ENCODE assay signal across 19 mouse cellular contexts in genomic region chr6:140854691-140855090, GRCm38 (mm10).
DNase-seq lines count a peak whose midpoint lies in the region; ATAC-seq lines count a peak whose summit lies in the region.
"Had no signal": no experiment of that assay in that cellular context is flagged by ENCODE, and none has a peak within 500 bp of the region (broad histone marks: within the 10 kb centered on the region; RNA-seq: fewer than 3 reads in every experiment).

No protein-coding gene starts in this region.

- H3K36me3 ChIP-seq in heart, embryonic 13.5 days: no peaks in the 10 kb centered on the region
- no peaks in the 10 kb centered on the region for H3K36me3 ChIP-seq in embryonic facial prominence, embryonic 10.5 days (replicated peaks)
- H3K36me3 ChIP-seq in hindbrain, embryonic 12.5 days: no peaks in the 10 kb centered on the region
- H3K36me3 ChIP-seq: embryonic facial prominence, embryonic 13.5 days had no signal

- H3K9ac ChIP-seq in heart, embryonic 13.5 days: no peak overlapping the region
- H3K9ac ChIP-seq in hindbrain, embryonic 12.5 days: no peak overlapping the region
- H3K9ac ChIP-seq: embryonic facial prominence, embryonic 13.5 days; hindbrain, embryonic 14.5 days; liver, embryonic 14.5 days had no signal

- ATAC-seq in heart, embryonic 13.5 days (ENCODE audit: extremely low read depth, insufficient number of reproducible peaks, low FRiP score, low TSS enrichment): no peak
- ATAC-seq in hindbrain, embryonic 12.5 days (ENCODE audit: low FRiP score): no peak

- no peaks in the 10 kb centered on the region for H3K9me3 ChIP-seq in heart, embryonic 13.5 days
- H3K9me3 ChIP-seq in embryonic facial prominence, embryonic 10.5 days: no peaks in the 10 kb centered on the region
- no peaks in the 10 kb centered on the region for H3K9me3 ChIP-seq in hindbrain, embryonic 12.5 days (replicated peaks)
- H3K9me3 ChIP-seq: embryonic facial prominence, embryonic 13.5 days had no signal

- DNase-seq in heart, adult 18-20 months: no peak
- peak; percentile 29 for DNase-seq in lung, postnatal 10 days
- no peak for DNase-seq in lung, adult 18-20 months
- peak; percentile 18 for DNase-seq in embryonic facial prominence, embryonic 10.5 days (ENCODE audit: low spot score)
- peak; percentile 10 for DNase-seq in lung, postnatal 36 days
- DNase-seq: B cell, adult 2 months; cerebellum, postnatal 14 days; gastrocnemius, postnatal 10 days; heart, adult 2 months; layer of hippocampus, postnatal 36 days; right cerebral cortex, postnatal 4 days; thymus, adult 2 months had no signal

- H3K4me3 ChIP-seq in heart, embryonic 13.5 days: no peak overlapping the region
- H3K4me3 ChIP-seq in embryonic facial prominence, embryonic 10.5 days: no peak overlapping the region
- no peak overlapping the region for H3K4me3 ChIP-seq in hindbrain, embryonic 12.5 days
- H3K4me3 ChIP-seq: embryonic facial prominence, embryonic 13.5 days; heart, adult 2 months; layer of hippocampus, adult 2 months had no signal

- H3K27ac ChIP-seq in heart, embryonic 13.5 days (replicated peaks): 0 out of 2 replicates have a peak overlapping the region, but pooled peaks have one; percentile 9
- peak overlapping the region; percentile 80 for H3K27ac ChIP-seq in embryonic facial prominence, embryonic 10.5 days (replicated peaks)
- H3K27ac ChIP-seq in hindbrain, embryonic 12.5 days: no peak overlapping the region
- H3K27ac ChIP-seq: embryonic facial prominence, embryonic 13.5 days; heart, adult 2 months; hindbrain, embryonic 14.5 days; layer of hippocampus, adult 2 months; liver, embryonic 14.5 days had no signal

- H3K4me2 ChIP-seq in heart, embryonic 13.5 days: no peak overlapping the region
- no peak overlapping the region for H3K4me2 ChIP-seq in hindbrain, embryonic 12.5 days (replicated peaks)
- H3K4me2 ChIP-seq: embryonic facial prominence, embryonic 13.5 days; hindbrain, embryonic 14.5 days; midbrain, embryonic 11.5 days had no signal

- H3K27me3 ChIP-seq in heart, embryonic 13.5 days (replicated peaks): no peaks in the 10 kb centered on the region
- no peaks in the 10 kb centered on the region for H3K27me3 ChIP-seq in embryonic facial prominence, embryonic 10.5 days (replicated peaks; ENCODE audit: low read depth, poor library complexity, severe bottlenecking)
- H3K27me3 ChIP-seq in hindbrain, embryonic 12.5 days: no peaks in the 10 kb centered on the region
- H3K27me3 ChIP-seq: embryonic facial prominence, embryonic 13.5 days had no signal

- WGBS in heart, embryonic 13.5 days: 67% methylated on average over 6 of the region's 6 CpGs
- WGBS in embryonic facial prominence, embryonic 10.5 days: 65% methylated on average over 6 of the region's 6 CpGs
- WGBS in hindbrain, embryonic 12.5 days: 70% methylated on average over 6 of the region's 6 CpGs

- H3K4me1 ChIP-seq in heart, embryonic 13.5 days: peaks cover 28% of the 10 kb centered on the region
- peaks cover 41% of the 10 kb centered on the region for H3K4me1 ChIP-seq in embryonic facial prominence, embryonic 10.5 days
- H3K4me1 ChIP-seq in hindbrain, embryonic 12.5 days: peaks cover 12% of the 10 kb centered on the region

Comparison
In these comparisons a context has a peak if more than half of its experiments do, and no peak if none do; other contexts are left out.
1. DNase-seq: peak in lung, postnatal 10 days (single experiment), embryonic facial prominence, embryonic 10.5 days (single experiment) and lung, postnatal 36 days (single experiment); none in heart, adult 18-20 months (0 of 2) and lung, adult 18-20 months (0 of 2).